Mouse (Mus musculus): ENCODE results near the gene Fbxl16.

DNA sequence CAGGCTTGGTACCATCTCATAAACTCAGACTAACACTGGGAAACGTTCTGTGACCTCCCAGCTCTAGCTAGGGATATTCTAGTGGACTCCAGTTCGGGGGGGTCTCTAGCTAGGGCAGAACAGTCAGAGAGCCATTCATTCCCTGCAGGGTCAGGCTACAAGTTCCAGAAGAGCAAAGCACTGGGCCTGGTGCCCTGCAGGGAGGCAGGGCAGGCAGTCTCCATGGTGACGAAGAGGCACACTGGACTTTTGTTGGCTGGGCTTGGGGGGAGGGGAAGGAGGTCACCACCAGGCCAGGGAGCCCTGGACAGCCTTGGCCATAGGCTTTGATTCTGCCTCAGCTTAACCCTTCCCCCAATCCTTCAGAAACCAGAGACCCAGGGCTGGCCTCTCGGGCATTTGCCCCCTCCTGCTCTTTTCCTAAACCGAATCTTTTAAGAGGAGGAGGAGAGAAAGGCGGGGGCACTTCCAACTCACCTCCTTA lies 13.2 kb upstream of the Fbxl16 start, which contains the start of gene AC134908.4:
- TF ChIP-seq POLR2A (IDR thresholded peaks at IDR 0.05; ENCODE audit: low read depth, low read length) (no peak), CTCF (IDR thresholded peaks at IDR 0.05; ENCODE audit: extremely low read depth, insufficient read depth, insufficient read length, insufficient replicate concordance) (no peak)
